Mouse (Mus musculus): Measurements from ENCODE around the gene Faah. TPM values are rescaled to one million over a fixed set of nuclear protein-coding genes. Genes with fewer than 3 reads are reported as not detected.

Faah gene
- total and polyA plus RNA-seq, 2 experiments from 2014 or later: 25.2 to 48.1 TPM

GRCm38 (mm10) chr4:116001206-116001605 is 16.5 kb downstream of the Faah start:
- no peak for DNase-seq (ENCODE audit: low spot score)

GRCm38 (mm10) chr4:116000671-116001070 is 17.1 kb downstream of the Faah start:
- Histone ChIP-seq H3K4me3 (ENCODE audit: low read length) (no peak overlapping the region), H3K9ac (replicated peaks; ENCODE audit: low read length) (no peak overlapping the region), H3K27ac (no peak overlapping the region), H3K36me3 (ENCODE audit: insufficient read depth, low read length) (no peaks in the 10 kb centered on the region), H3K9me3 (ENCODE audit: low read length) (no peaks in the 10 kb centered on the region), H3K4me2 (ENCODE audit: low read depth, low read length) (no peak overlapping the region), H3K4me1 (ENCODE audit: insufficient read depth, low read length) (no peaks in the 10 kb centered on the region), H3K27me3 (ENCODE audit: insufficient read depth, low read length) (no peaks in the 10 kb centered on the region)
- no peak for DNase-seq (ENCODE audit: low spot score)
- 41% methylated on average over 6 of the region's 6 CpGs for WGBS
- no peak for TF ChIP-seq CTCF (IDR thresholded peaks at IDR 0.05; ENCODE audit: low read depth)
- no peak for ATAC-seq

More at GRCm38 (mm10) chr4:116001206-116001605, 16.5 kb downstream of the Faah start:
- Histone ChIP-seq H3K27ac (no peak overlapping the region), H3K9me3 (ENCODE audit: low read length) (no peaks in the 10 kb centered on the region), H3K36me3 (ENCODE audit: insufficient read depth, low read length) (no peaks in the 10 kb centered on the region), H3K4me3 (ENCODE audit: low read length) (no peak overlapping the region), H3K9ac (replicated peaks; ENCODE audit: low read length) (no peak overlapping the region), H3K27me3 (ENCODE audit: insufficient read depth, low read length) (no peaks in the 10 kb centered on the region), H3K4me1 (ENCODE audit: insufficient read depth, low read length) (no peaks in the 10 kb centered on the region), H3K4me2 (ENCODE audit: low read depth, low read length) (no peak overlapping the region)
- ATAC-seq: no peak
- TF ChIP-seq CTCF (IDR thresholded peaks at IDR 0.05; ENCODE audit: low read depth): no peak
- WGBS: 65% methylated on average over 4 of the region's 4 CpGs

- Histone ChIP-seq H3K4me1 (ENCODE audit: insufficient read depth, low read length) (no peaks in the 10 kb centered on the region), H3K27ac (no peak overlapping the region), H3K4me2 (ENCODE audit: low read depth, low read length) (no peak overlapping the region), H3K9me3 (ENCODE audit: low read length) (no peaks in the 10 kb centered on the region), H3K27me3 (ENCODE audit: insufficient read depth, low read length) (no peaks in the 10 kb centered on the region), H3K9ac (replicated peaks; ENCODE audit: low read length) (no peak overlapping the region), H3K36me3 (ENCODE audit: insufficient read depth, low read length) (no peaks in the 10 kb centered on the region), H3K4me3 (ENCODE audit: low read length) (no peak overlapping the region)
- no peak for TF ChIP-seq CTCF (IDR thresholded peaks at IDR 0.05; ENCODE audit: low read depth)
- WGBS: 77% methylated on average over 4 of the region's 4 CpGs
- DNase-seq (ENCODE audit: low spot score) (no peak), ATAC-seq (no peak)
Observed at GRCm38 (mm10) chr4:115996729-115997128, 21.0 kb downstream of the Faah start.

GRCm38 (mm10) chr4:115995376-115995730 is 22.4 kb downstream of the Faah start:
- Histone ChIP-seq H3K9ac (replicated peaks; ENCODE audit: low read length) (no peak overlapping the region), H3K27me3 (ENCODE audit: insufficient read depth, low read length) (no peaks in the 10 kb centered on the region), H3K36me3 (ENCODE audit: insufficient read depth, low read length) (no peaks in the 10 kb centered on the region), H3K4me1 (ENCODE audit: insufficient read depth, low read length) (no peaks in the 10 kb centered on the region), H3K4me3 (ENCODE audit: low read length) (no peak overlapping the region), H3K27ac (no peak overlapping the region), H3K9me3 (ENCODE audit: low read length) (no peaks in the 10 kb centered on the region), H3K4me2 (ENCODE audit: low read depth, low read length) (no peak overlapping the region)
- ATAC-seq: 0 out of 2 replicates have a peak, but pooled peaks have one; percentile 5
- TF ChIP-seq CTCF (IDR thresholded peaks at IDR 0.05; ENCODE audit: low read depth): no peak
- DNase-seq (ENCODE audit: low spot score): no peak
- WGBS: 61% methylated on average over 2 of the region's 2 CpGs

GRCm38 (mm10) chr4:115994662-115995375 is 22.9 kb downstream of the Faah start:
- ATAC-seq (peak; percentile 44; the same call in 1 of the 2 replicates), DNase-seq (ENCODE audit: low spot score) (no peak)
- Histone ChIP-seq H3K4me3 (ENCODE audit: low read length) (no peak overlapping the region), H3K27me3 (ENCODE audit: insufficient read depth, low read length) (no peaks in the 10 kb centered on the region), H3K36me3 (ENCODE audit: insufficient read depth, low read length) (no peaks in the 10 kb centered on the region), H3K27ac (no peak overlapping the region), H3K9me3 (ENCODE audit: low read length) (no peaks in the 10 kb centered on the region), H3K4me1 (ENCODE audit: insufficient read depth, low read length) (no peaks in the 10 kb centered on the region), H3K9ac (replicated peaks; ENCODE audit: low read length) (no peak overlapping the region), H3K4me2 (ENCODE audit: low read depth, low read length) (no peak overlapping the region)
- WGBS: 82% methylated on average over 16 of the region's 16 CpGs
- TF ChIP-seq CTCF (IDR thresholded peaks at IDR 0.05; ENCODE audit: low read depth): no peak

GRCm38 (mm10) chr4:115989382-115989781 is 28.3 kb downstream of the Faah start:
- Histone ChIP-seq H3K4me1 (ENCODE audit: insufficient read depth, low read length) (no peaks in the 10 kb centered on the region), H3K4me2 (ENCODE audit: low read depth, low read length) (no peak overlapping the region), H3K36me3 (ENCODE audit: insufficient read depth, low read length) (no peaks in the 10 kb centered on the region), H3K9me3 (ENCODE audit: low read length) (no peaks in the 10 kb centered on the region), H3K4me3 (ENCODE audit: low read length) (no peak overlapping the region), H3K9ac (replicated peaks; ENCODE audit: low read length) (no peak overlapping the region), H3K27me3 (ENCODE audit: insufficient read depth, low read length) (peaks cover 3% of the 10 kb centered on the region; the same call in 1 of the 2 replicates), H3K27ac (no peak overlapping the region)
- DNase-seq (ENCODE audit: low spot score) (no peak), ATAC-seq (no peak)
- TF ChIP-seq CTCF (IDR thresholded peaks at IDR 0.05; ENCODE audit: low read depth): no peak
- 80% methylated on average over 7 of the region's 7 CpGs for WGBS

- TF ChIP-seq CTCF (IDR thresholded peaks at IDR 0.05; ENCODE audit: low read depth): no peak
- no peak for DNase-seq (ENCODE audit: low spot score)
- WGBS: 76% methylated on average over 5 of the region's 5 CpGs
- Histone ChIP-seq H3K4me2 (ENCODE audit: low read depth, low read length) (no peak overlapping the region), H3K4me1 (ENCODE audit: insufficient read depth, low read length) (no peaks in the 10 kb centered on the region), H3K36me3 (ENCODE audit: insufficient read depth, low read length) (no peaks in the 10 kb centered on the region), H3K27me3 (ENCODE audit: insufficient read depth, low read length) (peaks cover 4% of the 10 kb centered on the region; the same call in 1 of the 2 replicates), H3K9ac (replicated peaks; ENCODE audit: low read length) (no peak overlapping the region), H3K9me3 (ENCODE audit: low read length) (no peaks in the 10 kb centered on the region), H3K27ac (no peak overlapping the region), H3K4me3 (ENCODE audit: low read length) (no peak overlapping the region)
- no peak for ATAC-seq
Observed at GRCm38 (mm10) chr4:115987858-115988530, 29.7 kb downstream of the Faah start.

Measured in hindbrain, postnatal 0 days (tissue).